ENCODE assay signal across 28 mouse cellular contexts in genomic region chr3:94794359-94794758, GRCm38 (mm10). TPM values are rescaled to one million over a fixed set of nuclear protein-coding genes. Genes with fewer than 3 reads are reported as not detected.
DNase-seq lines count a peak whose midpoint lies in the region; ATAC-seq and TF ChIP-seq lines count a peak whose summit lies in the region.
"Had no signal": no experiment of that assay in that cellular context is flagged by ENCODE, and none has a peak within 500 bp of the region (broad histone marks: within the 10 kb centered on the region; RNA-seq: fewer than 3 reads in every experiment).

No protein-coding gene starts in this region.

- DNase-seq in embryo, embryonic 10.5 days (ENCODE audit: low spot score): peak; percentile 23
- no peak for DNase-seq in embryo, embryonic 10 days (ENCODE audit: low spot score)
- no peak for DNase-seq in testis, postnatal 14 days (ENCODE audit: low spot score)
- DNase-seq in urinary bladder, postnatal 10 days (ENCODE audit: low spot score): no peak
- DNase-seq: adrenal gland, postnatal 25 days; cerebellum, adult 11-12 months; cerebellum, adult 9-11 months; forebrain, postnatal 0 days; gastrocnemius, postnatal 10 days; heart, postnatal 10 days; kidney, adult 9 months; kidney, postnatal 10 days; layer of hippocampus, postnatal 36 days; left cerebral cortex, postnatal 4 days; lung, adult 2 months; lung, postnatal 10 days; right cerebral cortex, postnatal 4 days had no signal

- H3K9ac ChIP-seq in intestine, embryonic 16.5 days (ENCODE audit: low read depth, low read length): no peak overlapping the region
- no peak overlapping the region for H3K9ac ChIP-seq in intestine, embryonic 15.5 days
- H3K9ac ChIP-seq: forebrain, postnatal 0 days; heart, embryonic 13.5 days; neural tube, embryonic 13.5 days had no signal

- peaks cover 4% of the 10 kb centered on the region for H3K4me1 ChIP-seq in intestine, embryonic 16.5 days (ENCODE audit: control insufficient read depth, insufficient read depth, low read length)
- no peaks in the 10 kb centered on the region for H3K4me1 ChIP-seq in intestine, embryonic 15.5 days (replicated peaks)
- H3K4me1 ChIP-seq in testis, adult 2 months (ENCODE audit: control insufficient read depth, insufficient read depth, low read length): peaks cover 4% of the 10 kb centered on the region; the same call in 1 of the 2 replicates
- H3K4me1 ChIP-seq: neural tube, embryonic 13.5 days had no signal

- ATAC-seq in intestine, embryonic 16.5 days: no peak
- no peak for ATAC-seq in intestine, embryonic 15.5 days
- ATAC-seq: forebrain, postnatal 0 days; hindbrain, embryonic 16.5 days; intestine, postnatal 0 days; Patski had no signal

- 71% methylated on average over 2 of the region's 2 CpGs for WGBS in intestine, embryonic 16.5 days
- 85% methylated on average over 2 of the region's 2 CpGs for WGBS in intestine, embryonic 15.5 days

- no peaks in the 10 kb centered on the region for H3K27me3 ChIP-seq in intestine, embryonic 16.5 days (replicated peaks; ENCODE audit: control insufficient read depth, insufficient read depth, low read length)
- no peaks in the 10 kb centered on the region for H3K27me3 ChIP-seq in intestine, embryonic 15.5 days (replicated peaks)
- no peaks in the 10 kb centered on the region for H3K27me3 ChIP-seq in testis, adult 2 months (ENCODE audit: control insufficient read depth, insufficient read depth, low read length)
- H3K27me3 ChIP-seq: heart, embryonic 13.5 days; neural tube, embryonic 13.5 days; Patski had no signal

- no peak overlapping the region for H3K4me3 ChIP-seq in intestine, embryonic 16.5 days (ENCODE audit: low read length)
- no peak overlapping the region for H3K4me3 ChIP-seq in intestine, embryonic 15.5 days (replicated peaks)
- H3K4me3 ChIP-seq in testis, adult 2 months (ENCODE audit: control insufficient read depth, low read depth, low read length): no peak overlapping the region
- H3K4me3 ChIP-seq: erythroblast, embryonic 14.5 days; heart, embryonic 13.5 days; neural tube, embryonic 13.5 days had no signal

- no peak for TF ChIP-seq POLR2A in testis, adult 2 months (IDR thresholded peaks at IDR 0.05; ENCODE audit: control insufficient read depth, low read depth, low read length)

- no peak for TF ChIP-seq CTCF in testis, adult 2 months (IDR thresholded peaks at IDR 0.05; ENCODE audit: control insufficient read depth, insufficient read depth, insufficient replicate concordance, low read depth, low read length)

- no peak overlapping the region for H3K4me2 ChIP-seq in intestine, embryonic 16.5 days (ENCODE audit: low read depth, low read length)
- no peak overlapping the region for H3K4me2 ChIP-seq in intestine, embryonic 15.5 days (replicated peaks)
- H3K4me2 ChIP-seq: heart, embryonic 13.5 days; neural tube, embryonic 13.5 days had no signal

- no peaks in the 10 kb centered on the region for H3K36me3 ChIP-seq in intestine, embryonic 16.5 days (ENCODE audit: control insufficient read depth, insufficient read depth, low read length)
- H3K36me3 ChIP-seq in intestine, embryonic 15.5 days: no peaks in the 10 kb centered on the region
- no peaks in the 10 kb centered on the region for H3K36me3 ChIP-seq in testis, adult 2 months (ENCODE audit: control insufficient read depth, insufficient read depth, low read length)
- H3K36me3 ChIP-seq: heart, embryonic 13.5 days; neural tube, embryonic 13.5 days had no signal

- 0 out of 2 replicates have a peak overlapping the region, but pooled peaks have one; percentile 16 for H3K27ac ChIP-seq in intestine, embryonic 16.5 days (ENCODE audit: low read length)
- no peak overlapping the region for H3K27ac ChIP-seq in intestine, embryonic 15.5 days
- peak overlapping the region; percentile 52; the same call in 1 of the 2 replicates for H3K27ac ChIP-seq in testis, adult 2 months (ENCODE audit: control insufficient read depth, insufficient read depth, low read depth, low read length)
- H3K27ac ChIP-seq: heart, embryonic 13.5 days; macrophage; neural tube, embryonic 13.5 days; stomach, postnatal 0 days had no signal

- H3K9me3 ChIP-seq in intestine, embryonic 16.5 days (ENCODE audit: control insufficient read depth, low read length): no peaks in the 10 kb centered on the region
- H3K9me3 ChIP-seq in intestine, embryonic 15.5 days: no peaks in the 10 kb centered on the region
- H3K9me3 ChIP-seq: heart, embryonic 13.5 days; neural tube, embryonic 13.5 days had no signal

RNA-seq across cellular contexts. Expression of gene Cgn, which starts 8.1 kb away (rescaled TPM):
- 80.9 and 90.7 TPM in 2 replicates for polyA plus RNA-seq in intestine, embryonic 16.5 days (2015; fragmentation: Nextera tagmentation; extraction: Ambion mirVana)
- 61.7 and 71.9 TPM in 2 replicates for polyA plus RNA-seq in intestine, embryonic 15.5 days (2015; fragmentation: Nextera tagmentation; extraction: Ambion mirVana)
- polyA plus RNA-seq in testis, adult 2 months (2012; rRNA removed): 12.6 and 17.4 TPM in 2 replicates

RNA-seq across cellular contexts. Expression of gene Pogz, which starts 43.0 kb away (rescaled TPM):
- polyA plus RNA-seq in intestine, embryonic 16.5 days (2015; fragmentation: Nextera tagmentation; extraction: Ambion mirVana): 9.2 and 9.9 TPM in 2 replicates
- polyA plus RNA-seq in intestine, embryonic 15.5 days (2015; fragmentation: Nextera tagmentation; extraction: Ambion mirVana): 11.6 and 12.2 TPM in 2 replicates
- 13.9 and 15.9 TPM in 2 replicates for polyA plus RNA-seq in testis, adult 2 months (2012; rRNA removed)
